Mouse (Mus musculus): ENCODE data around the gene Pigyl.
"Not testable (repeated sequence)": the region's sequence is repeated elsewhere in the genome, so short reads cannot be mapped to it uniquely, and the experiment has no call there.

Gene Pigyl

DNA sequence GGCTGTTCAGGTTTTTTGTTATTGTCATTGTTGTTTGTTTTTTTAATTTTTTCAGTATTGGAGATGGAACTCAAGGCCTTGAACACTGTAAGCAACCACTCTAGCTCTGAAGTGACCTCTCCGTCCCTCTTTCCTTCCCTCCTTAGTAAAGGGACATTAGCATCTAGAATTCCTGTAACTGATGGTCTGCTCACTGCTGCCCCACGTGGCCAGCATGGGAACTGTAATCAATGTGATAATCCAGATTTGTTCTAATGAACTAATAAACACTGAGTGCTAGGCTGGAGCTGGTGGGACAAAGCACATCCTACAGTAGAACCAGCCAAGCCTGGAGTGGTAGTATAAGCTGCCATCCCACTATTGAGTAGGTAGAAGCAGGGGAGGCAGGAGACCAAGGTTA lies 18.2 kb upstream of the Pigyl start:
- peak in 1 of 2 experiments; percentile 9 for DNase-seq (ENCODE audit: low read depth in 1 of 2, low spot score in 2 of 2)

GRCm38 (mm10) chr9:22139746-22140145 lies 16.9 kb upstream of the Pigyl start:
- no peak for DNase-seq (ENCODE audit: low read depth in 1 of 2, low spot score in 2 of 2)

GRCm38 (mm10) chr9:22143108-22144037 lies 13.3 kb upstream of the Pigyl start:
- DNase-seq (ENCODE audit: low read depth in 1 of 2, low spot score in 2 of 2): peak in 1 of 2 experiments; percentile 81

DNA sequence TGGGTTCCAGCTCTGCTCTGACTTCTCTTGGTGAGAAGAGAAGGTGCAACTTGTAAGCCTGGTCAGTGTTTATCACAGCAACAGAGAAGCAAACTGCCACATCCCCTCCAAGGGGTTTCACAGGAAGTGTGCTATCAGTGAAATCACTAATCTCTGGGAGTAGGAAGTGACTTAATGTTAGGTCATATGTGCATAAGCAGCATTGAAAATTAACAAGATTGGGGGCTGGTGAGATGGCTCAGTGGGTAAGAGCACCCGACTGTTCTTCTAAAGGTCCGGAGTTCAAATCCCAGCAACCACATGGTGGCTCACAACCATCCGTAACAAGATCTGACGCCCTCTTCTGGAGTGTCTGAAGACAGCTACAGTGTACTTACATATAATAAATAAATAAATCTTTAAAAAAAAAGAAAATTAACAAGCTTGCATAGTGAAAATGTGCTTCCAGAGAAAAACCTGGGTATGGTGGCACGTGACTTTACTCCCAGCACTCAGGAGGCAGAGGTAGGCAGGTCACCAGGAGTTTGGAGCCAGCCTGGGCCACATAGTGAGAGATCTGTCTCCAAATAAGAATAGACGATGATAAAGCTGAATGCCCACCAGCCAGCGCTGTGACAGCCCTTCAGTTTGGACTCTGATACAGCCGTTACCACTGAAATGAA lies 12.2 kb upstream of the Pigyl start:
- no peak for DNase-seq (ENCODE audit: low read depth in 1 of 2, low spot score in 2 of 2)

GRCm38 (mm10) chr9:22149426-22150248 lies 7.0 kb upstream of the Pigyl start:
- no peak for DNase-seq (ENCODE audit: low read depth in 1 of 2, low spot score in 2 of 2)

GRCm38 (mm10) chr9:22150249-22150693 lies 6.4 kb upstream of the Pigyl start:
- not testable (repeated sequence) for DNase-seq (ENCODE audit: low read depth in 1 of 2, low spot score in 2 of 2)

GRCm38 (mm10) chr9:22150946-22151345 lies 5.7 kb upstream of the Pigyl start:
- DNase-seq (ENCODE audit: low read depth in 1 of 2, low spot score in 2 of 2): no peak

- DNase-seq (ENCODE audit: low read depth in 1 of 2, low spot score in 2 of 2): no peak
These were observed 2.8 kb upstream of the Pigyl start for GRCm38 (mm10) chr9:22153810-22154209.

DNA sequence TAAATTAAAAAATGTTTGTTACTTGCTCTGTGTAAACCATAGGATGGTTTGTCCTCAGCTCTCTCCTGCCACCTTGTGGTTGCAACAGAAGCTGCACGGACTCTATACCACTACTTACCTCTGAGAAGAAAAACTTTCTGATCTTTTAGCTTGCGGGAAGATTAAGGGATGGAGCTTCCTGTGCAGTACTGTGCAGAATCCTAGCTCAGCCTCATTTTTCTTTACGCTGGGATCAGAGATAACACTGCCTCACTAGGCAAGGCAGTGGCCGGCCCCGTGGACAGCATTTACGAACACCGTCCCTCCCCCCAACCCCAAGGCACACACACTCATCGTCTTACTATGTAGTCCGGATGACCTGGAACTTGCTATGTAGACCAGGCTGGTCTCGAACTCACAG lies 1.0 kb upstream of the Pigyl start:
- DNase-seq (ENCODE audit: low read depth in 1 of 2, low spot score in 2 of 2): peak in 1 of 2 experiments; percentile 59

DNA sequence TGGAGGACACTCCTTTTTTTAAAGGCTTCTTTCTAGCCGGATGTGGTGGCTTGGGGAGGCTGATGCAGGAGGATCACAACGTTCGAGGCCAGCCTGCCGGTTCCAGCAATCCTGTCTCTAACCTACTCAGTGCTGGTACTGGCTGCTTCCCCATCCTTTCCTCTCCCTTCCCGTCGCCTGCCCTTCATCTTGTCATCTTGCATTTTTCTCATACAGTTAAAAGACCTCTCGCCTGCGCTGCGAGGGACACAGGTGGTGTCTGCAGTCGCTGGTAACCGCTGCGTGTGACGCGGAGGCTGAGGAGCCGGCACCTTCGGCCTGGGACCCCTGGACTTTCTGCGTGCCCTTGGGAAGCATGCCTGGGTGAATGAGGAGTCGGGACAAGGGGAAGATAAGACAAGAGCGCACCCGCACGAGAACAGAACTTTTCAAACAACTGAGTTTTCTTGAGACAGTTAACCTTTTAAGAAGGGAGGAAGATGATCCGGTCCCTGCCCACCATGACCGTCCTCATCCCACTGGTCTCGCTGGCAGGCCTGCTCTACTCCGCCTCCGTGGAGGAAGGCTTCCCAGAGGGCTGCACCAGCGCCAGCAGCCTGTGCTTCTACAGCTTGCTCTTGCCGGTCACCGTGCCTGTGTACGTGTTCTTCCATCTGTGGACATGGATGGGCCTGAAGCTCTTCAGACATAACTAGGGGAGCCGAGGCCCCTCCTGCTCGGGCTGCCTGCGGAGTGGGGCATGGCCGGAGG lies 1.0 kb downstream of the Pigyl start:
- no peak for DNase-seq (ENCODE audit: low read depth in 1 of 2, low spot score in 2 of 2)

DNA sequence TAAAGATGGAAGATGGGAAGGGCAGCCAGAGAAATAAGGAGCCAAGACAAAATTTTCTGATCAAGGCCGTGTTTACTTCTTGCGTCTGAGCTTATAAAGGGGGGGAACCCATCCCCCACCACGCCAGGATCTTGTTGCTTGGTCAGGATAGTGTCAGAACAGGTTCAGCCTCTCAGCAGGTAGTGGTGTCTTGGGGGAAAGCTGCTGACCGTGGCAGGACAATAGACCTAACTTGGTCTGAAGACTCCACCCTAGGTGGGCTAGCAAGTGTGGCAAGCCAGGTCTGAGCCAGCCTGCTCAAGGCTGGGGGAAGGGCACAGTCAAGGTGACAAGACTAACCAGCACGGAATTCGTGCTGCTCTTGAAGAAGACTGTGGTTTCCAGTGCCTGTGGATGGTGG lies 4.7 kb downstream of the Pigyl start:
- DNase-seq (ENCODE audit: low read depth in 1 of 2, low spot score in 2 of 2): no peak

DNA sequence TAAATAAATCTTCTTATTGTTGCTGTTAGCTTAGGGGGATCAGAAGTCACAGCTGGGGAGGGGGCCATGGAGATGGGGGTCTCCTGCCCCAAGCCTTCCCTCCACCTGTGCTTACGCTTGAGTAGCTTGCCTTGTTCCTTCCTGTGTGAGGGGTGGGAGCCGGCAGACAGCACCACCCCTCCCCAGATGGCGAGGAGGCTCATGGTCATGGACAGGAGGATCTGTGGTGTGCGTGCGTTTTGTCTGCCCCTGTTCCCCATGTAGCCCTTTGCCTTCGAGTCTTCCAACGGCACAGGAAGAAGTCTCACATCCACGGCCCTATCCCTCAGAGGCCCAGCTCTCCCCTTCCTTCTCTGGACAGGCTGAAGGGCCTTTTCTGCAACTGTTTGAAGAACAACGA lies 5.7 kb downstream of the Pigyl start:
- no peak for DNase-seq (ENCODE audit: low read depth in 1 of 2, low spot score in 2 of 2)

DNA sequence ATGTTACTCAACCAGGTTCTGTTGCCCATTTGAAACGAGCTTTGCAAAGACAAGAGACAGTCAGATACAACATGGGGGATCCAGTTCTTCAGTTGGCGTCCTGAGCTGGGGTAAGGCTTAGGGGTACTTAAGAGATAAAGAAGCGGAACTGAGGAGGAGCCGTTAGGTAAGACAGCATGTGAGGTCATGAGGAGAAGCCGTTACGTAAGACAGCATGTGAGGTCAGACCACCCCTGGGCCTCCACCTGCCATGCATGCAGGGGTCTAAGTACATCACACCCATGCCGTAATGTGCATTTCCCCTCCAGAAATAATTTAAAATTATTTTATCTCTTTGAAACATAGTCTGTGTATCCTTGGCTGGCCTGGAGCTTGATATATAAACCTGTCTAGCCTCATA lies 6.3 kb downstream of the Pigyl start:
- no peak for DNase-seq (ENCODE audit: low read depth in 1 of 2, low spot score in 2 of 2)

GRCm38 (mm10) chr9:22164711-22165668 lies 8.3 kb downstream of the Pigyl start:
- DNase-seq (ENCODE audit: low read depth in 1 of 2, low spot score in 2 of 2): no peak

- DNase-seq (ENCODE audit: low read depth in 1 of 2, low spot score in 2 of 2): no peak
These were observed 9.3 kb downstream of the Pigyl start for GRCm38 (mm10) chr9:22165964-22166363.

- no peak for DNase-seq (ENCODE audit: low read depth in 1 of 2, low spot score in 2 of 2)
These were observed 10.0 kb downstream of the Pigyl start for GRCm38 (mm10) chr9:22166686-22167085.

GRCm38 (mm10) chr9:22167751-22168150 lies 11.1 kb downstream of the Pigyl start:
- DNase-seq (ENCODE audit: low read depth in 1 of 2, low spot score in 2 of 2): no peak

DNA sequence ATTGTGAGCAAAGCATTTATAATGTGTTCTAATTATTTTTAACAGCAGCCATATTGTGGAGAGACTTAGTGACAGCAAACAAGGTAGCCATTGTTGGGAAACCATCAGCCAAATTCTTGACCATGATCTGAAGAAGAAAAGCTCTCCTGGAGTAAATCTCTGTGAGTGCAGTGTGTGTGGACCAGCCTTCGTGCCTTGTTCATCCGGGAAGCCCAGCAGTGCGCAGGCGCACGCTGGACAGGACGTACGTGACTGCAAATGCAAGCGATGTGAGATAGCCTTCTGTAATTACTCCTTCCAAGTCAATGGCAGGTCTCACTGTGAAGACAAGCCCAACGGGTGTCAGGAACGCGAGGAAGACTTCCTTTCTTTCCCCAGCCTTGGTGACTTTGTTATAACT lies 12.7 kb downstream of the Pigyl start:
- DNase-seq (ENCODE audit: low read depth in 1 of 2, low spot score in 2 of 2): no peak

- no peak for DNase-seq (ENCODE audit: low read depth in 1 of 2, low spot score in 2 of 2)
These were observed 15.7 kb downstream of the Pigyl start for GRCm38 (mm10) chr9:22172318-22172717.

Measured in monocyte, adult 2 months (primary cell).